Mouse (Mus musculus) ZHBTc4 (cell line): ENCODE data around the gene Gabpb2.

Experiments used
- DNase-seq: peaks from one replicate; pipeline ENCODE4 v3.0.0-alpha.2; 2011; ENCODE audit warnings: low read depth, low spot score

Gabpb2 gene

DNA sequence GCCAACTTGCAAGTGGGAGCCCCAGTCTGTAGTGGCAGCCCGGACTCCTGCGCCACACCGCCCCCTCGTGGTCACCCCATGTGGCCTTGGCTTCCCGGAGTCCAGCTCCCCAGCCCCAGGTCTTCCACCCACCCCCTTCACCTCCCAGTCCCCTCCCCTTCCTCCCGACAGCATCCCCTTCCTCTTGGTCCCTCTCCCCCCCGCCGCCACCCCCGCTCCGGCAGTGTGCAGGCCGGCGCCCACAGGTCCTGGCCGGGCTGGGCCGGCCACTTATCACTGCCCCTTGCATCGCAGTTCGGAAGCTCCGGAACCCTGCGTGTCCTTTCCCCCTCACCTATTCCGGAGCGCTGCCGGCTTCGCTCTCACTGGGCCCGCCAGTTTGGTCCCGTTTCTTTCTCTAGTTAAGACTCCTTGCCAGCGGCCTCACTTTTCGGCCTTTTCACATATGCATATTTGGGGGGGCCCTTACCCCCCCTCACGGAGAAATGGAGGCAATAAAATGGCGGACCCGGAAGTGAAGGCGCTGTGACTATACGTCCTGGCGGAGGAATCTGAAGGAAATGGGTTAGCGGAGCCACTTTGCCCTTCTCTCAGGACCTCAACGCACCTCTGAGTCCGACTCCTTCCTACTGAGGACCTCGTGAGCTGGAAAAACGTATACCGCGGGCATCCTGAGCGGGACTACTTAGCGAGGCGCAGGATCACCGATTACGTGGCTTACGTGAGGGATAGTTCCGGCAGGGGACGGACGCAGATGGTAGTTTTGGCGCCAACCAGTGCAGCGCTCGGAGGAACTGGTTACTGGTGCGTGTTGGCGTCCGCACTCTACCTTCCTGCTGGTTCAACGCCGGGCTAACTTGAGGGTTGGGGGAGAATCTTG lies at the start of gene Gabpb2:
Gabpb2 (minus strand) TSS at position 662 of the 880 bp plus-strand sequence.
- peak; percentile 98 for DNase-seq

DNA sequence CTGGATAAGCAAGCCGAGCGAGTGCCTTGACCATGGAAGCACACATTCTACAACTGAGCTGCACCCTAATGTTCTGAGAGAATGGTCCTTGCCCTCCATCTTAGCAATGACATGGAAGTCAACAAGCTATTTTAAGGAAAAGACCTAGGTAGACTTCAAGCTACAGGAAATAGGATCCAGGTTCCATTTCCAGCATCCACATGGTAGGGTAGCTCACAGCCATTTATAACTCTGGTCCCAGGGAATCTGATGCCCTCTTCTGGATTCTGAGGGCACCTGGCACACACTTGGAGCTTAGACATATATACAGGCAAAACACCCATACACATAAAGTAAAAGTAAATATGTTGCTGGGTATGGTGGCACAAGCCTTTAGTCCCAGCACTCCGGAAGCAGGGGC lies 48.3 kb upstream of the Gabpb2 start:
- no peak for DNase-seq

DNA sequence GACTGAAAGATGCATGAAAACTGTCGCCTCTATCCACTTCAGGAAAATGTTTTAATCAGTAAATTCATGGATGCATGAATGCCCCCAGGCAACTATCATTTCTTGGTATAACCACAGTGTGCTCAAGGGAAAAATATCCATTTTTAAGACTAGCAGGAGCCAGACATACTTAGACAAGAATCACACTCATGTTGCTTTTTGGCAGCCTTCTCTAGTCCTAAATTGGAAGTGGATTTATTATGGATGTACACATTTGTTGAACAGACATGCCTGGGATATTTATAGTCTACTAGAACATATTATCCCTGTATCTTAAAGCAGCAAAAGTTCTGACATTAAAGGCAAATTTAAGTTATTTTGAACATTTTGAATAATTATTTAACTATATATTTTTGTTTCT lies 47.0 kb upstream of the Gabpb2 start:
- DNase-seq = no peak

DNA sequence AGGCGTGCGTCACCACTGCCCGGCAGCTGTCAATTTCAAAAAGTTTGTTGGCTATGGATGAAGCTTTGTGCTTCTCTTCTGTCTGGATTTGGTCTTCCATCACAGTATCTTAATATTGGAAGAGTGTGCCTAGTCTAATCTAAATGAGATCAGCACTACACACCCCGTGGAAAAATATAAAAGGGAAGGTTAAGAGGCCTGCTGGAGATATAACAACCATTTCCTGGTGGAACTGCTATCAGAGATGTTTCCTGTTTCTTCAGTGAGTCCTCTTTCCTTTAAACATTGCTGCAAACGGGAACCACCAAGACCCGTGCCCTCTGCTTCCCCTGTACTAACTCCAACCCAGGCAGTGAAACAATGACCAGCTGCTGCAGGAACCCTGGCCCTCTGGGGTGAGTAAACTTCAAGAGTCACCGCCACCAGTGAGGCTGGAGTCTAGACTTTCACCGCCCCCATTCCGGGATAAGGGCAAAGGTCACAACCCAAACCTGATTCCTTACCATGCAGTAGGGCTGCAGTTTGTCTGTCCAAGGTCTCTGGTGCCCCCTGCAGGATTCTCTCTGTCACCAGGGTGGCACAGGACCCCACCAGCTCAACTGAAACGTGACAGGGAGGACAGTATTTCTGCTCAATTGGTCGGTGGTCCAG lies 45.5 kb upstream of the Gabpb2 start:
- DNase-seq = peak; percentile 91

DNA sequence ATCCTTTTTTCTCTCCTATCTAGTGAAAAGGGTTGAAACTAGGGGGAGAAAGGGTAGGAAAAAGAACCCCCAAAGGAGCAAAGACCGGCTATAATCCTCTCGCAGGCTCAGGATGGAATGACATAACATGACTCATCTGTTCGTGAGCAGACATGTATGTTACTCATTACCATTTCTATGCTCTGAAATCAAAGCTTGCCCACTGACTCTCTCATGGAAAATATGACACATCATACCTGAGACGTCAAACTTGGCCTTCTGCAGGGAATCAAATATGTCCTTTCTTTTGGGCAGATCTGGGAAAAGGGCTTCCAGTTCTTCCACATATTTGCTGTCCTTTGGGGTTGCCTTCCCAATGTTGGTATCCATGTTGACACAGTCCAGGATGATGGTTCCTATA lies 44.3 kb upstream of the Gabpb2 start:
- no peak for DNase-seq

DNA sequence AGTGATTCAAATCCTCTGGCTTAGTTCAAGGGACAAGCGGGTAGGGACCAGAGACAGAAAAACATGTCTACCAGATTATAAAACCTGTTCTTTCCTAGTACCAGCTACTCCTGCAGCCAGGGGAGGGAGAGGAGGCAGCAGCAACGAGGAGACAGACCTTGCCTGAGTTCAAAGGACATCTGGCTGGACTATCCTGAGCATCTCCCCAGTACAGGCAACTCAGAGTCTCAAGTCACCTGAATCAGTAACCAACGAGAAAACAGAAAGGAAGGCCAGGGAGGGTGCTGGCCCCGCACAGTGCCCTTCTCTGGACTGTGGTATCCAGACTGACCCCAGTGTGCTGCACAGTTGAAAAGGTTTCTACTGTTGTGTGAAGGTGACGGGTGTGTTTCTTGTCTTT lies 39.2 kb upstream of the Gabpb2 start:
- DNase-seq = no peak

DNA sequence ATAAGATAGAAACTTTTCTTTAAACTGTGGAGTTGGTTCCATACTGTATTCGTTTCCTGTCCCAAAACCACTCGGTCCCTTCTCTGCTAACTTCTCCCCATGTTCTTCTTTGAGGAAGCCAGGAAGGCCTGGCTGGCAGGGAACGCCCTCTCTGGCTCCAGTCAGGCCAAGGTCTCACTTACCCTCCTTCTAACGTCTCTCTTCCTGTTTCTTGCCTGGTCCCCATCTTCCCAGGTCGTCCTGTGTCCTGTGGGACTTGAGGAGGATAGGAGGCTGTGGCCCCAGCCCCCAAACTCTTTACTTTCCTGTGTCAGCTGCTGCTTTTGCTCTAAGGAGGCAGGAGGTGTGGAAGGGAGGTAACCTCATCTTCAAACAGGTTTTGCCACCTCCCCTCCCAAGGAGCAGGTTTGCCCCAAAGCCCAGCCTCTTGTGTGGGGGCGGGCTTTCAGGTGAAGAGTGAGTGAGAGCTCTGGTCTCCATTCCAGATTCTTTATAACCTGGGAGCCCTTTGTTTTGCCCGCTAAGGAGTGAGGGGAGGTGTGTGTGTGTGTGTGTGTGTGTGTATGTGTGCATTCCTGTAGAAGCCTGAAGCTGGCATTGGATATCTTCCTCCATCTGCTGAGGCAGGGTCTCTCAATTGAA lies 33.2 kb upstream of the Gabpb2 start, which contains the start of gene Bnipl:
Bnipl (minus strand) TSS at position 411 of the 642 bp plus-strand sequence.
- DNase-seq = no peak

DNA sequence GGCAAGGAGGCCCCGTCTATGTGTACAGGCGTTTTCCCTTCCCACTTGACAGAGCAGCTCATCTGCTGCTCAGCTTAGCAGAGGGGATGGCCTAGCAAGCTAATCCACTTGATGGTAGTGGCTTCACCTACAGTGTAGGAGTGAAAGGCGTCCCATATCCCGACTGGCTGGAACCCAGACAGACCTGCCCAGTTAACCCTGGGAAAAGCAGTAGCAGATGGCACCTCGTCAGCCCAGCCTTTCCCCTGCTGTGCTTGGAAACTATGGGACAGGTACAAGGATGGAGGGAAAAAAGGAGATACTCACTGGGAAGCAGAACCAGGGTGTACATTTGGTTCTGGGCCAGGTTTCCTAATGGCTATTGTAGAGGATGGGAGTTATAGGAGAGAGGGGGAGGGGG lies 32.6 kb upstream of the Gabpb2 start:
- DNase-seq = no peak

DNA sequence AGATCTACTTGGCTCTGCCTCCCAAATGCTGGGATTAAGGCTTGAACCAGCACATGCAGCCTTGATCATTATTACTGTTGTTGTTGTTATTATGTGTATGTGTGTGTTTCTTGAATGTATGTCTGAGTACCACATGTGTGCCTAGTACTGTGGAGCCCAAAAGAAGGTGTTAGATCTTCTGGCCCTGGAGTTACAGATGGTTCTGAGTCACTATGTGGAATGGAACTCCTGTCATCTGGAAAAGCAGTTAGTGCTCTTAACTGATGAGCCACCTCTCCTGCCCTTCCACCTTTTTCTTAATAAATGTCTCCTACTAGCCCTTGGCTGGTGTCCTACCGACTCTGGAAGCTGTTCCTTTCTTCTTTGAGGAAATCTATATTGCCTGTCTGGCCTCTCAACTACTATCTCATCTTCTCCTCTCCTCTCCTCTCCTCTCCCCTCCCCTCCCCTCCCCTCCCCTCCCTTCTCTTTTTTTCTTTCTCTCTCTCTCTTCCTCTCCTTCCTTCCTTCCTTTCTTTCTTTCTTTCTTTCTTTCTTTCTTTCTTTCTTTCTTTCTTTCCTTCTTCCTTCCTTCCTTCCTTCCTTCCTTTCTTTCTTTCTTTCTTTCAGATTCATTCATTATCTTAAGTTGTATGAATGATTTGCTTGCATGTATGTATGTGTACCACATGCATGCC lies 30.1 kb upstream of the Gabpb2 start:
- no peak for DNase-seq

DNA sequence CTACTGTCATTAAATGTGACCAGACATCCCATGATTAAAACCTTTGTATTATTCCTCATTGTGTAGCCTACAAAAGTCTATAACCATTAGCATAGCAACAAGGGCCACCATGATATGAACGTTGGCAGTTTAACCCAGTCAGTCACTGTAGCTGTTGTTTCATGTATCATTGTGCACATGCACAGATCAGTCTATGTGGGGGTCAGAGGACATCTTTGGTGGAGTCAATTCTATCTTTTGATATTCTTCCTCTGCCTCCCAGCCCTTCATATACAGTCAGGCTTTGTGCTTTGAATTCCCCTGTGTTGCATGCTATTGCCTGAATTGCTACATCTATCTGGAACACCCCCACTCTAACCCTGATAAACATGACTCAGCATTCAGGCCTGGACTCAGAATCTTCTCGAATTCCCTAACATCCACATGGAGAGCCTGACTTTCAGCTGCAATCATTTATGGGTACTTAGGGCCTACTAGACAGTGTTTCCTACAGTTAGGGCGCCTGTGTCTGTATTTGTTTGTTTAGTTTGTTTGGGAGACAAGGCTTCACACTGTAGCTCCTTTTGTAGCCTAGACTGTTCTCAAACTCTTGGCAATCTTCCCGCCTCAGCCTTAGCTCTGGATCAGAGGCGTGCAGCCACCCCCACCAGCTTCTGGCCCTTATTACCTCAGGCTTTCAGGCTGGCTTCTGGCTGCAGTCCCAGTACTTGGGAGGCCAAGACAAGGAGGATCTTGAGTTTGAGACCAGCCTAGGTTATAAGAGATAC lies 28.9 kb upstream of the Gabpb2 start:
- no peak for DNase-seq

DNA sequence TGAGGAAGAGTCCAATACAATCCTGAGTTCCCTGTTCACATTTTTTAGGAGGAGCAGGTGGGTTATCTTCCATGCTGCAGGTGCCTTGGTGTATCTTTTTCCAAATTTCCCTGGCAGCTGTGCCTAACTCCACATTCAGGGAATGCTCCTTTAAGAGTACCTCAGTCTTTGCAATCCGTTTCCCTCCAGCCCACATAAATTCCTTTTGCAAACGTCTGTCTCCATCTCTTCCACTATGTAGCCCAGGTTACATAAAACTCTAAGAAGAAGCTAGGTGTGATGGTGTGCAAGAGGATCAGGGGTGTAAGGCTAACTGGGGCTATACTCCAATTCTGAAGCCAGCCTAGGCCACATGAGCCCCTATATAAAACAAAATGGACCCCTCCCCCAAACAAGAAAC lies 25.4 kb upstream of the Gabpb2 start:
- no peak for DNase-seq

DNA sequence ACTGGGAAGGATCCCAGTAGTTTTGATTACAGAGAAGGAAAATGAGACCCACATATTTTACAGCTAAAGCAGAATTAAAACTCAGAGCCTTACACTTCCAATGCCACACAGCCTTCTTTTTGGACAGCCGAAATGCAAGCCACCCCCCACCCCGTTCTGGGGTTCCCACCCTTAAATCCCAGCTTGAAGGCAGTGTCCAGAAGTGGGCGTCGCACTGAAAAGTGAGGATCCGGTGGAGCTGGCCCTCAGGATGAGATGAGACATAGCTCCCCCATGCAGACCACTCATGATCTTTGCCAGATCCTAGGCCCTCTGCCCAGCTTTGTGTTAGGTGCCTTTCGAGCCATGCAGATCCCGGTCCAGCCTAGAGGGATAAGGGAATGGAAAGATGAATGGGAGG lies 23.8 kb upstream of the Gabpb2 start, which contains the start of gene Gm128:
Gm128 (minus strand) TSS at position 101 of the 400 bp plus-strand sequence.
- DNase-seq = no peak

DNA sequence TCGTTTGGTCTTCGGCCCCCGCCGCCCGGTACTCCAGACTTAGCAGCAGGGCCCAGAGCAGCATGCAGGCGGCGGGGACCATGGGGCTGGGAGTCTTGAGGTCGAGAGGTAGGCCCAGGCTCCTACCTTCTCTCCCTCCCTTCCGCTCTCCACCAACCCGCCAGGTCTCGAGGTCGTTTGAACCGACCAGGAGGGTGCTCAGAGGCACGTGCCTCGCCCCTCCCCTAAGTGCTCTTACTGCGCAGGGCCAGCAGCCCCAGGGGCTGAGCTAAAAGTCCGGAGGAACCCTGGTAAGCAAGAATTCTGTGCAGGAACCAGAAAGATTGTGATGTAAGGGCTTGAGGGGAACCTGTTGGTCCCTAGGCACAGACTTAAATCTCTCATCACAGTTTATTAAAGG lies 23.2 kb upstream of the Gabpb2 start:
- DNase-seq = peak; percentile 80

DNA sequence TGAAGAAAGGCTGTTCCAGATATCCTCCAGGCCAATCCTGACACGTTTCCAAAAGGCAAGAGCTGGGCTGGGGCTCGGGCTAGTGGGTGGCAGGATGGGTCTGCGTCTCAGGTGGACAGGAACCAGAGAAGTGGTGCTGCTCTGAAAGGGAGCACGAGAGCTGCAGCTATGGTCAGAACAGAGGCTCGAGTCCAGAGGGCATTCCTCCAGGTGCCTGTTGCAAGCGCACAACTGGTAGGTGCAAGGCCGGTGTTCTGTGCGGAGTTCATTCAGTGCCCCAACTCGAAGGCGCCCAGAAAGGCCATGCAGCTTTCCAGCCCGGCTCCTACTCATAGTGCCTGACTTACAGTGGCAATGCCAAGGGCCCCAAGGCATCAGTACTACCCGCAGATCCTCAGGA lies 22.3 kb upstream of the Gabpb2 start:
- peak; percentile 22 for DNase-seq

DNA sequence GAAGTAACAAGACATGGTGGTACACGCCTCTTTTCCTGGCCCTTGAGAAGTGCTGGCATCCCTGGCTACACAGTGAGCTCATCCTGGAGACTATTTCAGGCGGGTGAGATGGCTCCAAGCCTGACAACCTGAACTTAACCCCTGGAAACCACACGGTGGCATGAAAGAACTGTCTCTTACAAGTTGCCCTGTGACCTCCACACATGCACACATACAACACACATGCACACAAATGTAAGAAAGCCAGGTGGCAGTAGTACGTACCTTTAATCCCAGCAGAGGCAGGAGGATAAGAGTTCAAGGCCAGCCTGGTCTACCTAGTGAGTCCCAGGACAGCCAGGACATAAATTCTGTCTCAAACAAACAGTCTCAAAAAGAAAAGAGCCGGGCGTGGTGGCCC lies 21.3 kb upstream of the Gabpb2 start:
- DNase-seq = peak; percentile 56

DNA sequence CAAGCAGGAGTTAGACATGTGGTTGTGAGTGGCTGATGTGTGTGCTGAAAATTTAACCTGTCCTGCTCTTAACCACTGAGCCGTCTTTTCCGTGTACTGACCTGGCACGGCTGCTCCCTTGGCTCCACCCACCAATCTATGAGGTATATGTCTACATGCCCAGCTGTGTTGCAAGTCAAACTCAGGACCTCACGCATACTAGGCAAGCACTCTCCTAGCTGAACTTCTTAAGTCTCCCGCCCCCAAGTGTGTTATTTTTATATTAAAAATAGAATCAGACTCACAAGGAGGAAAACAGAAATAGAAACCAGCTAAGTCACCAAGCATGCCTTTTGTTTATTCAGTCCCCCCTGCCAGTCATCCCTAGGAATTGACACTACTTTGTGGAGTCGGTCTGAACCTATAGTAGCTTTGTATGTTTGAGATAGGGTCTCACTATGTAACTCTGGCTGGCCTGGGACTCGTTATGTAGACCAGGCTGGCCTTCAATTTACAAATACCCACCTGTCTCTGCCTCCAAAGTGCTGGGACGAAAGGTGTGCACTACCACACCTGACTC lies 19.9 kb upstream of the Gabpb2 start:
- no peak for DNase-seq

DNA sequence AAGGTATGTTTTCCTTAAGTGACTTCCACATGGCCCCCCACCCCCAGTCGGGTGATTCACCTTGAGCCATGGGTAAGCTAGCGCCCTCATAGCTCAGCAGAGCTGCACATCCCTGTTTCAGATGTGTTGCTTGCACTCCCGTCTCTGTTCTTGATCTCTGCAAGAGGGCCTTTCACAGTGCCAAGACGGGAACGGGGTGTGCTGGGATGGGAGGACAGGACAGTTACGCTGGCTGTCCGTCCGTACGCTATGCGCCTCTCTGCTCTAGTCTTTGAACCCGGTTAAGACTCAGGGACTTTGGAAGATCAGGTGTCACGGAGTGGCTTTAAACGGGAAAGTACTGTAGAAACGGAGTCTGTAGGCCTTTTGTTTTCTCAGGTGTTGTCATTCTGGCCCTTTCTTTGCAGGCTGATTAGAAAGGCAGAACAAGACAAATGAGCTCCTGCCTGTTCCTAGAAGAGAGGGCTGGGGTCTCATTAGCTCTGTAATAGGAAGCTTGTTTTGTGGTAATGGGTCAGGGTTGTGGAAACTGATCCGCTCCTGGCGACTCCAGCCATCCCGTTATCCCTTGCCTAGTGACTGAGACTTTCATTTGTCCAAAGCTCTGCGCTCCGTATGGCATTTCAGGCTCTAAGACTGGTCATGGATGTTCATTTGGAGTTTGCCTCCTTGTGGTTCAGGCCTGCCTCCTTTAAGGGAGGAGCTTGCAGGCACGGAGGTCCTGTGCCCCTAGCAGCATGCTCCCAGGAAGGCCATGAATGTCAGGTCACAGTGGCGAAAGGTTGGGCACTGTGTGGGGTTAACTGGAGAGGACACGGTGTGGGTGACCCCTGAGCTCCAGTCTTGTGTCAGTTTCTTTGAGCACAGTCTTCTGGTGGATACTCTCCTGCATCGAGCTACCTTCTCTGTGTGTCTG lies 17.9 kb upstream of the Gabpb2 start:
- peak; percentile 21 for DNase-seq

DNA sequence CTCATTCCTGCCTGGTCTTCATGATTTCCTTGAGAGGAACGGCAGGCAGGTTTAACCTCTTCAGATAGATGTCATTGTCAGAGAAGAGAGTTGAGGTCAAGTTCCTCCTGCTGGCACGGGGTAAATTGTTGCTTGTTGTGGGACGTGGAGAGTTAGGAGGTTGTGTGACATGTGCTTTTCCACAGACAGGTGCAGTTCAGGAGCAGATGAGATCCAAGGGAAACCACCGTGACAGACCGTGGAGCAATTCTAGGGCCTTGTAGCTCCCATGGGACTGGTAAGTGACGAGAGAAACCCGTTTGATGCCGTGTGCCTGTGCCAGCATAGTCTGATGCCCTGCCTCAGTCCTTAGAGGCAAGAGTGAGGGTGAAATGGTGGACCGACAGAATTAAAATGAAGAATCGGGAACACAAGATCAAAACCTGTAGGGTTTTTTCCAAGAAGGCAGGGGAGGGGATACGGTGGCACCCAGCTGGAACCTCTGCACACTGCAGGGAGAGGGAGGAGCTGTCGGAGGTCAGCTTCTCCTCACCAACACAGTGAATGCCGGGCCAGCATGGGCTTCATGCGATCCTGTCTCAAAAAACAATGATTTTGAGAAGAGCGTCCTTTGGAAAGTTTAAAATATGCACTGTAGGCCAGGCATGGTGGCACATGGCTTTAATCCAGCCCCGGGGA lies 15.7 kb upstream of the Gabpb2 start:
- no peak for DNase-seq

DNA sequence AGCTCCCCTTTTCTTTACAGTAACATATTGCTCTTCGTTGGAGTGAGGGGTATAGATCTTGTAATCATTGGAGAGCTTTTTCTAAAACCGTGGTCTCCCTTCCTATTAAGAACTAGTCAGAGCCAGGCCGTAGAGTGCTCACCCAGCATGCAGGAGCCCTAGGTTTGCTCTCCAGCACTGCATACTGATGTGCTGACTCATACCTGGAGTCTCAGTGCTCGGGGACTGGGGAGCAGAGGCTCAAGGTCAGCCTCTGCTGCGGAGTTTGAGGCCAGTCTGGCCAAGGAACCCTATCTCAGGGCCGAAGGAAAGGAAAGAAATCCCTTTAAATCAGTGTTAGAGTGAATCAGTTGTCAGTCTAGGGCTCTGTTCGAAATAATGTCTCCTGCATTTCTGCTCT lies 15.1 kb upstream of the Gabpb2 start:
- DNase-seq = peak; percentile 46
